Mouse (Mus musculus) midbrain, embryonic 16.5 days (tissue): ENCODE data around the gene Srcap. TPM values are rescaled to one million over a fixed set of nuclear protein-coding genes. Genes with fewer than 3 reads are reported as not detected.
"Not testable (repeated sequence)": the region's sequence is repeated elsewhere in the genome, so short reads cannot be mapped to it uniquely, and the experiment has no call there.

Source experiments
- ATAC-seq: fragments of 200-750 bp; cut with Nextera tagmentation; 2 replicates; pipeline ENCODE4 v1.8.0; 2017; ENCODE audit warnings: moderate TSS enrichment
- H3K27ac ChIP-seq: fragments of 300-500 bp; sonication (generic); 2 replicates; pipeline ENCODE4 v1.5.1; 2014; ENCODE audit warnings: mild to moderate bottlenecking, low read length, mixed read lengths
- H3K27me3 ChIP-seq: fragments of 300-500 bp; sonication (generic); 2 replicates; pipeline ENCODE4 v1.6.1; 2014; ENCODE audit warnings: low read depth, low read length, mixed read lengths; ENCODE audit not compliant: control insufficient read depth, insufficient read depth
- H3K36me3 ChIP-seq: fragments of 300-500 bp; sonication (generic); 2 replicates; pipeline ENCODE4 v1.6.1; 2014; ENCODE audit warnings: mild to moderate bottlenecking, low read length, moderate library complexity, mixed read lengths; ENCODE audit not compliant: control insufficient read depth, insufficient read depth
- H3K4me1 ChIP-seq: fragments of 300-500 bp; sonication (generic); 2 replicates; pipeline ENCODE4 v1.6.1; 2014; ENCODE audit warnings: mild to moderate bottlenecking, low read length, mixed read lengths; ENCODE audit not compliant: control insufficient read depth, insufficient read depth
- H3K4me2 ChIP-seq: fragments of 300-500 bp; sonication (generic); 2 replicates; pipeline ENCODE4 v1.6.1; 2014; ENCODE audit warnings: mild to moderate bottlenecking, low read length, mixed read lengths
- H3K4me3 ChIP-seq: fragments of 300-500 bp; sonication (generic); 2 replicates; pipeline ENCODE4 v1.5.1; 2014; ENCODE audit warnings: low read depth, mild to moderate bottlenecking, low read length, moderate library complexity, mixed read lengths
- H3K9ac ChIP-seq: fragments of 300-500 bp; sonication (generic); 2 replicates; pipeline ENCODE4 v1.6.1; 2014; ENCODE audit warnings: low read depth, low read length, mixed read lengths
- H3K9me3 ChIP-seq: fragments of 300-500 bp; sonication (generic); replicated peaks from 2 replicates; pipeline ENCODE4 v1.6.1; 2014; ENCODE audit warnings: mild to moderate bottlenecking, low read length, mixed read lengths; ENCODE audit not compliant: control insufficient read depth, poor library complexity, severe bottlenecking
- WGBS: fragments of 180-500 bp; shearing (Covaris S2); extraction: QIAGEN DNeasy Blood & Tissue Kit; methylation state at CpG from one replicate; pipeline ENCODE4 v1.1.7; 2014; 5-methylcytosine and 5-hydroxymethylcytosine counted together
- polyA plus RNA-seq: library from polyadenylated mRNA; unstranded; fragments of >200 nt; fragmentation: Nextera tagmentation; extraction: Ambion mirVana; gene quantifications from 2 replicates; pipeline ENCODE4 v1.2.1, GENCODE M21; 2015

Gene Srcap
- polyA plus RNA-seq, 1 experiment from 2014 or later, result 38.4 TPM

- ATAC-seq, result no peak
- Histone ChIP-seq H3K27ac (no peak overlapping the region), H3K36me3 (peaks cover 18% of the 10 kb centered on the region), H3K4me2 (peak overlapping the region; percentile 79), H3K4me3 (peak overlapping the region; percentile 76; the same call in 1 of the 2 replicates), H3K27me3 (no peaks in the 10 kb centered on the region), H3K9ac (peak overlapping the region; percentile 88; the same call in 1 of the 2 replicates), H3K9me3 (no peaks in the 10 kb centered on the region), H3K4me1 (peaks cover 27% of the 10 kb centered on the region)
- 67% methylated on average over 2 of the region's 2 CpGs for WGBS
Observed at GRCm38 (mm10) chr7:127480321-127480720, 31.5 kb upstream of the Srcap start.

GRCm38 (mm10) chr7:127485416-127485815 lies 26.4 kb upstream of the Srcap start:
- H3K36me3 ChIP-seq, result peaks cover 34% of the 10 kb centered on the region
- peaks cover 12% of the 10 kb centered on the region for H3K4me1 ChIP-seq
- no peaks in the 10 kb centered on the region for H3K9me3 ChIP-seq
- ATAC-seq, result no peak
- H3K4me3 ChIP-seq, result no peak overlapping the region
- no peak overlapping the region for H3K4me2 ChIP-seq
- H3K27me3 ChIP-seq, result no peaks in the 10 kb centered on the region
- no peak overlapping the region for H3K9ac ChIP-seq
- no peak overlapping the region for H3K27ac ChIP-seq
- WGBS, result 68% methylated on average over 5 of the region's 5 CpGs

GRCm38 (mm10) chr7:127488364-127488763 lies 23.4 kb upstream of the Srcap start:
- H3K9ac ChIP-seq, ATAC-seq, H3K4me3 ChIP-seq, H3K4me1 ChIP-seq, H3K4me2 ChIP-seq, H3K27me3 ChIP-seq, H3K27ac ChIP-seq, H3K9me3 ChIP-seq: not testable (repeated sequence)
- H3K36me3 ChIP-seq, result peaks cover 43% of the 10 kb centered on the region
- WGBS, result 90% methylated on average over 4 of the region's 5 CpGs

- no peaks in the 10 kb centered on the region for H3K27me3 ChIP-seq
- H3K36me3 ChIP-seq, result peaks cover 41% of the 10 kb centered on the region
- H3K4me3 ChIP-seq, result no peak overlapping the region
- H3K4me2 ChIP-seq, result no peak overlapping the region
- ATAC-seq, result no peak
- 95% methylated on average over 7 of the region's 7 CpGs for WGBS
- H3K27ac ChIP-seq, result no peak overlapping the region
- no peaks in the 10 kb centered on the region for H3K4me1 ChIP-seq
- H3K9me3 ChIP-seq, result no peaks in the 10 kb centered on the region
- no peak overlapping the region for H3K9ac ChIP-seq
Observed at GRCm38 (mm10) chr7:127489982-127490381, 21.8 kb upstream of the Srcap start.

- H3K9ac ChIP-seq, result no peak overlapping the region
- no peaks in the 10 kb centered on the region for H3K27me3 ChIP-seq
- peaks cover 34% of the 10 kb centered on the region for H3K36me3 ChIP-seq
- WGBS, result 92% methylated on average over 3 of the region's 3 CpGs
- H3K4me3 ChIP-seq, result no peak overlapping the region
- H3K9me3 ChIP-seq, result no peaks in the 10 kb centered on the region
- H3K4me2 ChIP-seq, result no peak overlapping the region
- H3K4me1 ChIP-seq, result no peaks in the 10 kb centered on the region
- ATAC-seq, result no peak
- no peak overlapping the region for H3K27ac ChIP-seq
Observed at GRCm38 (mm10) chr7:127491846-127492245, 19.9 kb upstream of the Srcap start.

GRCm38 (mm10) chr7:127494648-127495047 lies 17.1 kb upstream of the Srcap start:
- Histone ChIP-seq H3K27ac (no peak overlapping the region), H3K4me2 (no peak overlapping the region), H3K9me3 (no peaks in the 10 kb centered on the region), H3K36me3 (peaks cover 21% of the 10 kb centered on the region), H3K9ac (no peak overlapping the region), H3K4me1 (no peaks in the 10 kb centered on the region), H3K4me3 (no peak overlapping the region), H3K27me3 (no peaks in the 10 kb centered on the region)
- ATAC-seq, result no peak

- ATAC-seq, result no peak
- no peak overlapping the region for H3K9ac ChIP-seq
- H3K9me3 ChIP-seq, result no peaks in the 10 kb centered on the region
- 84% methylated on average over 2 of the region's 2 CpGs for WGBS
- H3K4me1 ChIP-seq, result no peaks in the 10 kb centered on the region
- H3K27me3 ChIP-seq, result no peaks in the 10 kb centered on the region
- H3K27ac ChIP-seq, result no peak overlapping the region
- no peaks in the 10 kb centered on the region for H3K36me3 ChIP-seq
- no peak overlapping the region for H3K4me2 ChIP-seq
- H3K4me3 ChIP-seq, result no peak overlapping the region
Observed at GRCm38 (mm10) chr7:127497382-127497781, 14.4 kb upstream of the Srcap start.

GRCm38 (mm10) chr7:127498407-127498806 lies 13.4 kb upstream of the Srcap start:
- Histone ChIP-seq H3K27me3 (no peaks in the 10 kb centered on the region), H3K4me1 (no peaks in the 10 kb centered on the region), H3K4me2 (no peak overlapping the region), H3K27ac (no peak overlapping the region), H3K36me3 (no peaks in the 10 kb centered on the region), H3K9me3 (no peaks in the 10 kb centered on the region), H3K4me3 (no peak overlapping the region), H3K9ac (no peak overlapping the region)
- WGBS, result 54% methylated on average over 3 of the region's 3 CpGs
- ATAC-seq, result no peak

GRCm38 (mm10) chr7:127508291-127508690 lies 3.5 kb upstream of the Srcap start:
- Histone ChIP-seq H3K4me2 (no peak overlapping the region), H3K36me3 (no peaks in the 10 kb centered on the region), H3K4me3 (no peak overlapping the region), H3K27me3 (no peaks in the 10 kb centered on the region), H3K4me1 (peaks cover 5% of the 10 kb centered on the region), H3K27ac (no peak overlapping the region), H3K9ac (no peak overlapping the region), H3K9me3 (no peaks in the 10 kb centered on the region)
- ATAC-seq, result no peak
- 92% methylated on average over 3 of the region's 3 CpGs for WGBS

- not testable (repeated sequence) for H3K4me2 ChIP-seq, H3K9ac ChIP-seq, H3K36me3 ChIP-seq, H3K27me3 ChIP-seq, H3K9me3 ChIP-seq, H3K27ac ChIP-seq, H3K4me3 ChIP-seq, ATAC-seq
- WGBS, result 86% methylated on average over 4 of the region's 4 CpGs
- H3K4me1 ChIP-seq, result peaks cover 17% of the 10 kb centered on the region
Observed at GRCm38 (mm10) chr7:127509830-127510229, 2.0 kb upstream of the Srcap start.
